Comparison of ENCODE assay signal across 9 mouse cellular contexts in the genomic region with DNA sequence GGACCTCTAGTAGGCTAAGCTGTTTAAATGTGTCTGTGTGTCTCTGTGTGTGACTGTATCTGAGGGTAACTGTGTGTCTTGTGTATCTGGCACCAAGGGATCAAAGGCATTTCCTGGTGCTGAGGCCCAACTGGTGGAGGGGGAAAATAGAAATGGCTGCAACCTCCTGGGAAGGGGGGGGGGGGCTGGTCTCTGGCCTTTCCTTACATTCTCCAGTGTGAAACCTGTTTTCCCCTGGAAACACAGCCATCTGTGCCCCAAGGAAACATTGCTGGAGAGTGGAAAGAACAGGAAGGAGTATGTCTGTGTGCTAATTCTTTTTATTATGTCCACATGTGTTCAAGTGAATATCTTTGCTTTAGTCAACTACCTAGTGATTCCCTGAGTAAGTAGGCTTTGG. TPM values are rescaled to one million over a fixed set of nuclear protein-coding genes. Genes with fewer than 3 reads are reported as not detected.
DNase-seq lines count a peak whose midpoint lies in the region; ATAC-seq lines count a peak whose summit lies in the region.
"Had no signal": no experiment of that assay in that cellular context is flagged by ENCODE, and none has a peak within 500 bp of the region (broad histone marks: within the 10 kb centered on the region; RNA-seq: fewer than 3 reads in every experiment).

No protein-coding gene starts in this region.

- no peak overlapping the region for H3K4me2 ChIP-seq in midbrain, embryonic 16.5 days (ENCODE audit: low read length)
- H3K4me2 ChIP-seq in intestine, embryonic 15.5 days (replicated peaks) = peak overlapping the region; percentile 74
- peak overlapping the region; percentile 79 for H3K4me2 ChIP-seq in stomach, embryonic 14.5 days (replicated peaks; ENCODE audit: low read depth, low read length)

- peak overlapping the region; percentile 57 for H3K4me3 ChIP-seq in heart, embryonic 10.5 days
- 0 out of 2 replicates have a peak overlapping the region, but pooled peaks have one; percentile 24 for H3K4me3 ChIP-seq in midbrain, embryonic 10.5 days
- no peak overlapping the region for H3K4me3 ChIP-seq in midbrain, embryonic 16.5 days (ENCODE audit: low read depth, low read length)
- H3K4me3 ChIP-seq in intestine, embryonic 15.5 days (replicated peaks) = peak overlapping the region; percentile 47
- peak overlapping the region; percentile 52; the same call in 1 of the 2 replicates for H3K4me3 ChIP-seq in stomach, embryonic 14.5 days (ENCODE audit: low read depth, low read length)

- H3K9me3 ChIP-seq in heart, embryonic 10.5 days = no peaks in the 10 kb centered on the region
- H3K9me3 ChIP-seq in midbrain, embryonic 10.5 days (replicated peaks) = no peaks in the 10 kb centered on the region
- H3K9me3 ChIP-seq in midbrain, embryonic 16.5 days (replicated peaks; ENCODE audit: control insufficient read depth, low read length, poor library complexity, severe bottlenecking) = no peaks in the 10 kb centered on the region
- no peaks in the 10 kb centered on the region for H3K9me3 ChIP-seq in intestine, embryonic 15.5 days
- no peaks in the 10 kb centered on the region for H3K9me3 ChIP-seq in stomach, embryonic 14.5 days (ENCODE audit: control insufficient read depth, low read depth, low read length)

- DNase-seq in heart, embryonic 10.5 days (ENCODE audit: low spot score) = no peak
- no peak for DNase-seq in heart, adult 18-20 months
- no peak for DNase-seq in midbrain, embryonic 10.5 days (ENCODE audit: low spot score)
- DNase-seq in natural killer cell, adult 2 months (ENCODE audit: low spot score in 2 of 2) = no peak
- DNase-seq: layer of hippocampus, postnatal 36 days had no signal

- H3K27me3 ChIP-seq in heart, embryonic 10.5 days (ENCODE audit: insufficient read depth, poor library complexity, severe bottlenecking) = no peaks in the 10 kb centered on the region
- no peaks in the 10 kb centered on the region for H3K27me3 ChIP-seq in midbrain, embryonic 10.5 days (ENCODE audit: low read depth, poor library complexity, severe bottlenecking)
- no peaks in the 10 kb centered on the region for H3K27me3 ChIP-seq in midbrain, embryonic 16.5 days (ENCODE audit: control insufficient read depth, insufficient read depth, low read depth, low read length)
- no peaks in the 10 kb centered on the region for H3K27me3 ChIP-seq in intestine, embryonic 15.5 days (replicated peaks)
- H3K27me3 ChIP-seq in stomach, embryonic 14.5 days (ENCODE audit: control insufficient read depth, insufficient read depth, low read length) = no peaks in the 10 kb centered on the region

- peaks cover 48% of the 10 kb centered on the region for H3K4me1 ChIP-seq in heart, embryonic 10.5 days
- peaks cover 35% of the 10 kb centered on the region for H3K4me1 ChIP-seq in midbrain, embryonic 10.5 days
- H3K4me1 ChIP-seq in midbrain, embryonic 16.5 days (ENCODE audit: control insufficient read depth, insufficient read depth, low read length) = peaks cover 14% of the 10 kb centered on the region
- peaks cover 33% of the 10 kb centered on the region for H3K4me1 ChIP-seq in intestine, embryonic 15.5 days (replicated peaks)
- peaks cover 29% of the 10 kb centered on the region for H3K4me1 ChIP-seq in stomach, embryonic 14.5 days (ENCODE audit: control insufficient read depth, insufficient read depth, low read length)

- H3K36me3 ChIP-seq in heart, embryonic 10.5 days = peaks cover 26% of the 10 kb centered on the region
- H3K36me3 ChIP-seq in midbrain, embryonic 10.5 days = no peaks in the 10 kb centered on the region
- no peaks in the 10 kb centered on the region; the same call in 1 of the 2 replicates for H3K36me3 ChIP-seq in midbrain, embryonic 16.5 days (ENCODE audit: control insufficient read depth, insufficient read depth, low read length)
- H3K36me3 ChIP-seq in intestine, embryonic 15.5 days = 0 out of 2 replicates have a peak, but pooled peaks cover 5% of the 10 kb centered on the region
- H3K36me3 ChIP-seq in stomach, embryonic 14.5 days (ENCODE audit: control insufficient read depth, insufficient read depth, low read length) = no peaks in the 10 kb centered on the region; the same call in 1 of the 2 replicates

- peak overlapping the region; percentile 90 for H3K27ac ChIP-seq in heart, embryonic 10.5 days
- peak overlapping the region; percentile 84 for H3K27ac ChIP-seq in midbrain, embryonic 10.5 days (replicated peaks)
- no peak overlapping the region for H3K27ac ChIP-seq in midbrain, embryonic 16.5 days (ENCODE audit: low read length)
- H3K27ac ChIP-seq in intestine, embryonic 15.5 days = peak overlapping the region; percentile 92
- peak overlapping the region; percentile 91 for H3K27ac ChIP-seq in stomach, embryonic 14.5 days (ENCODE audit: low read length)

- ATAC-seq in midbrain, embryonic 16.5 days = no peak
- no peak for ATAC-seq in intestine, embryonic 15.5 days
- no peak for ATAC-seq in stomach, embryonic 14.5 days (ENCODE audit: insufficient number of reproducible peaks, insufficient read depth, low FRiP score, low read depth)
- no peak for ATAC-seq in megakaryocyte-erythroid progenitor cell, adult 5-6 weeks (replicated peaks; ENCODE audit: low FRiP score, low TSS enrichment, poor library complexity, severe bottlenecking)

- H3K9ac ChIP-seq in midbrain, embryonic 16.5 days (ENCODE audit: low read depth, low read length) = no peak overlapping the region
- H3K9ac ChIP-seq in intestine, embryonic 15.5 days = peak overlapping the region; percentile 48; the same call in 1 of the 2 replicates
- peak overlapping the region; percentile 48; the same call in 1 of the 2 replicates for H3K9ac ChIP-seq in stomach, embryonic 14.5 days (replicated peaks; ENCODE audit: low read depth, low read length)

RNA-seq across cellular contexts. Expression of a gene that starts 5.7 kb away (rescaled TPM):
- 79.3 and 97.8 TPM in 2 replicates for polyA plus RNA-seq in heart, embryonic 10.5 days (2016; fragmentation: Nextera tagmentation; extraction: Ambion mirVana)
- total RNA-seq in heart, adult 18-20 months (2021) = 10 to 100 TPM; 17.8 to 20.9 TPM
- 87.3 and 96.3 TPM in 2 replicates for polyA plus RNA-seq in midbrain, embryonic 10.5 days (2016; fragmentation: Nextera tagmentation; extraction: Ambion mirVana)
- 57.3 and 65.1 TPM in 2 replicates for polyA plus RNA-seq in midbrain, embryonic 16.5 days (2015; fragmentation: Nextera tagmentation; extraction: Ambion mirVana)
- polyA plus RNA-seq in intestine, embryonic 15.5 days (2015; fragmentation: Nextera tagmentation; extraction: Ambion mirVana) = 94.7 and 108 TPM in 2 replicates
- 81.2 and 90.6 TPM in 2 replicates for polyA plus RNA-seq in stomach, embryonic 14.5 days (2014; fragmentation: Nextera tagmentation; extraction: Ambion mirVana)
- total RNA-seq in megakaryocyte-erythroid progenitor cell, adult 5-6 weeks (2014; fragmentation: Nextera tagmentation) = 34.2 and 53.7 TPM in 2 replicates
- total RNA-seq in megakaryocyte-erythroid progenitor cell, adult 5-6 weeks (2017) = 49.7 and 57.2 TPM in 2 replicates

RNA-seq across cellular contexts. Expression of a gene that starts 6.7 kb away (rescaled TPM):
- 52.7 and 69.7 TPM in 2 replicates for polyA plus RNA-seq in heart, embryonic 10.5 days (2016; fragmentation: Nextera tagmentation; extraction: Ambion mirVana)
- 10 to 100 TPM; 50.8 to 55.4 TPM for total RNA-seq in heart, adult 18-20 months (2021)
- 19.1 and 21.4 TPM in 2 replicates for polyA plus RNA-seq in midbrain, embryonic 10.5 days (2016; fragmentation: Nextera tagmentation; extraction: Ambion mirVana)
- polyA plus RNA-seq in midbrain, embryonic 16.5 days (2015; fragmentation: Nextera tagmentation; extraction: Ambion mirVana) = 52.5 and 58.9 TPM in 2 replicates
- polyA plus RNA-seq in intestine, embryonic 15.5 days (2015; fragmentation: Nextera tagmentation; extraction: Ambion mirVana) = 64.8 and 70.9 TPM in 2 replicates
- 35.4 and 40.0 TPM in 2 replicates for polyA plus RNA-seq in stomach, embryonic 14.5 days (2014; fragmentation: Nextera tagmentation; extraction: Ambion mirVana)
- total RNA-seq in megakaryocyte-erythroid progenitor cell, adult 5-6 weeks (2014; fragmentation: Nextera tagmentation) = 37.9 and 50.1 TPM in 2 replicates
- 28.0 and 31.0 TPM in 2 replicates for total RNA-seq in megakaryocyte-erythroid progenitor cell, adult 5-6 weeks (2017)

RNA-seq across cellular contexts. Expression of a gene that starts 12.4 kb away (rescaled TPM):
- 38.1 and 39.7 TPM in 2 replicates for polyA plus RNA-seq in heart, embryonic 10.5 days (2016; fragmentation: Nextera tagmentation; extraction: Ambion mirVana)
- 10 to 100 TPM; 16.6 to 17.9 TPM for total RNA-seq in heart, adult 18-20 months (2021)
- polyA plus RNA-seq in midbrain, embryonic 10.5 days (2016; fragmentation: Nextera tagmentation; extraction: Ambion mirVana) = 52.4 and 67.6 TPM in 2 replicates
- polyA plus RNA-seq in midbrain, embryonic 16.5 days (2015; fragmentation: Nextera tagmentation; extraction: Ambion mirVana) = 290 and 302 TPM in 2 replicates
- polyA plus RNA-seq in intestine, embryonic 15.5 days (2015; fragmentation: Nextera tagmentation; extraction: Ambion mirVana) = 30.5 and 31.9 TPM in 2 replicates
- 44.0 and 49.7 TPM in 2 replicates for polyA plus RNA-seq in stomach, embryonic 14.5 days (2014; fragmentation: Nextera tagmentation; extraction: Ambion mirVana)
- 11.7 and 35.2 TPM in 2 replicates for total RNA-seq in megakaryocyte-erythroid progenitor cell, adult 5-6 weeks (2014; fragmentation: Nextera tagmentation)
- total RNA-seq in megakaryocyte-erythroid progenitor cell, adult 5-6 weeks (2017) = 3.0 TPM in 1 of 2 replicates, not detected in the other

RNA-seq across cellular contexts. Expression of a gene that starts 30.7 kb away (rescaled TPM):
- not detected in 2 replicates for polyA plus RNA-seq in heart, embryonic 10.5 days (2016; fragmentation: Nextera tagmentation; extraction: Ambion mirVana)
- not detected for total RNA-seq in heart, adult 18-20 months (2021)
- 0.28 and 0.63 TPM in 2 replicates for polyA plus RNA-seq in midbrain, embryonic 10.5 days (2016; fragmentation: Nextera tagmentation; extraction: Ambion mirVana)
- 0.58 and 1.2 TPM in 2 replicates for polyA plus RNA-seq in midbrain, embryonic 16.5 days (2015; fragmentation: Nextera tagmentation; extraction: Ambion mirVana)
- polyA plus RNA-seq in intestine, embryonic 15.5 days (2015; fragmentation: Nextera tagmentation; extraction: Ambion mirVana) = not detected in 2 replicates
- not detected in 2 replicates for polyA plus RNA-seq in stomach, embryonic 14.5 days (2014; fragmentation: Nextera tagmentation; extraction: Ambion mirVana)
- total RNA-seq in megakaryocyte-erythroid progenitor cell, adult 5-6 weeks (2014; fragmentation: Nextera tagmentation) = not detected in 2 replicates
- not detected in 2 replicates for total RNA-seq in megakaryocyte-erythroid progenitor cell, adult 5-6 weeks (2017)
- total RNA-seq: layer of hippocampus, postnatal 36 days had no signal

RNA-seq across cellular contexts. Expression of a gene that starts 38.7 kb away (rescaled TPM):
- 143 and 146 TPM in 2 replicates for polyA plus RNA-seq in heart, embryonic 10.5 days (2016; fragmentation: Nextera tagmentation; extraction: Ambion mirVana)
- total RNA-seq in heart, adult 18-20 months (2021) = 10 to 100 TPM; 70.4 to 79.1 TPM
- polyA plus RNA-seq in midbrain, embryonic 10.5 days (2016; fragmentation: Nextera tagmentation; extraction: Ambion mirVana) = 150 and 167 TPM in 2 replicates
- 295 and 313 TPM in 2 replicates for polyA plus RNA-seq in midbrain, embryonic 16.5 days (2015; fragmentation: Nextera tagmentation; extraction: Ambion mirVana)
- 122 and 131 TPM in 2 replicates for polyA plus RNA-seq in intestine, embryonic 15.5 days (2015; fragmentation: Nextera tagmentation; extraction: Ambion mirVana)
- polyA plus RNA-seq in stomach, embryonic 14.5 days (2014; fragmentation: Nextera tagmentation; extraction: Ambion mirVana) = 121 and 126 TPM in 2 replicates
- total RNA-seq in megakaryocyte-erythroid progenitor cell, adult 5-6 weeks (2014; fragmentation: Nextera tagmentation) = 63.4 and 81.2 TPM in 2 replicates
- 50.6 and 80.7 TPM in 2 replicates for total RNA-seq in megakaryocyte-erythroid progenitor cell, adult 5-6 weeks (2017)
